Mouse (Mus musculus) naive thymus-derived CD4-positive, alpha-beta T cell, adult 2 months (primary cell): ENCODE data around the gene Gm21897.
"Not testable (repeated sequence)": the region's sequence is repeated elsewhere in the genome, so short reads cannot be mapped to it uniquely, and the experiment has no call there.

Experiments
- DNase-seq: peaks from one replicate; pipeline ENCODE4 v3.0.0-alpha.2; 2011; ENCODE audit warnings: low read depth

The Gm21897 gene

GRCm38 (mm10) chr16:15317158-15317557 is at the start of gene Gm21897:
Gm21897 (plus strand) TSS chr16:15317458.
- not testable (repeated sequence) for DNase-seq

GRCm38 (mm10) chr16:15272291-15272690 is 45.0 kb upstream of the Gm21897 start:
- DNase-seq = no peak

- DNase-seq = no peak
Observed at GRCm38 (mm10) chr16:15277461-15277860, 39.8 kb upstream of the Gm21897 start.

GRCm38 (mm10) chr16:15293041-15293440 is 24.2 kb upstream of the Gm21897 start:
- DNase-seq = no peak

GRCm38 (mm10) chr16:15294289-15294688 is 23.0 kb upstream of the Gm21897 start:
- DNase-seq = no peak

- DNase-seq = no peak
Observed at GRCm38 (mm10) chr16:15294911-15295659, 22.2 kb upstream of the Gm21897 start.

- DNase-seq = no peak
Observed at GRCm38 (mm10) chr16:15334526-15334925, 17.3 kb downstream of the Gm21897 start.

GRCm38 (mm10) chr16:15339051-15339450 is 21.8 kb downstream of the Gm21897 start:
- DNase-seq = no peak

- no peak for DNase-seq
Observed at GRCm38 (mm10) chr16:15346045-15346444, 28.8 kb downstream of the Gm21897 start.

- no peak for DNase-seq
Observed at GRCm38 (mm10) chr16:15349381-15349780, 32.1 kb downstream of the Gm21897 start.

GRCm38 (mm10) chr16:15351301-15351700 is 34.0 kb downstream of the Gm21897 start:
- DNase-seq = no peak

GRCm38 (mm10) chr16:15352320-15352719 is 35.1 kb downstream of the Gm21897 start:
- no peak for DNase-seq

GRCm38 (mm10) chr16:15354901-15355300 is 37.6 kb downstream of the Gm21897 start:
- DNase-seq = no peak

GRCm38 (mm10) chr16:15355339-15355738 is 38.1 kb downstream of the Gm21897 start:
- no peak for DNase-seq

GRCm38 (mm10) chr16:15357766-15358165 is 40.5 kb downstream of the Gm21897 start:
- DNase-seq = no peak

GRCm38 (mm10) chr16:15359110-15359782 is 42.0 kb downstream of the Gm21897 start:
- DNase-seq = no peak

GRCm38 (mm10) chr16:15360825-15361224 is 43.6 kb downstream of the Gm21897 start:
- no peak for DNase-seq
